Mouse (Mus musculus) heart, embryonic 15.5 days (tissue): ENCODE measurements around the gene Pcx. TPM values are rescaled to one million over a fixed set of nuclear protein-coding genes. Genes with fewer than 3 reads are reported as not detected.

ENCODE experiments used
- ATAC-seq: fragments of 200-750 bp; cut with Nextera tagmentation; replicated peaks from 2 replicates; pipeline ENCODE4 v1.8.0; 2017; ENCODE audit warnings: low read depth, moderate TSS enrichment; ENCODE audit not compliant: insufficient number of reproducible peaks, insufficient read depth, low FRiP score
- H3K27ac ChIP-seq: fragments of 300-500 bp; sonication (generic); 2 replicates; pipeline ENCODE4 v1.5.1; 2015; ENCODE audit warnings: mild to moderate bottlenecking, inconsistent platforms
- H3K27me3 ChIP-seq: fragments of 300-500 bp; sonication (generic); 2 replicates; pipeline ENCODE4 v1.6.1; 2015; ENCODE audit warnings: inconsistent platforms
- H3K36me3 ChIP-seq: fragments of 300-500 bp; sonication (generic); 2 replicates; pipeline ENCODE4 v1.6.1; 2015; ENCODE audit warnings: mild to moderate bottlenecking, inconsistent platforms
- H3K4me1 ChIP-seq: fragments of 300-500 bp; sonication (generic); replicated peaks from 2 replicates; pipeline ENCODE4 v1.6.1; 2015; ENCODE audit warnings: inconsistent platforms
- H3K4me2 ChIP-seq: fragments of 300-500 bp; sonication (generic); 2 replicates; pipeline ENCODE4 v1.6.1; 2015; ENCODE audit warnings: inconsistent platforms, mild to moderate bottlenecking, moderate library complexity
- H3K4me3 ChIP-seq: fragments of 300-500 bp; sonication (generic); 2 replicates; pipeline ENCODE4 v1.5.1; 2015; ENCODE audit warnings: mild to moderate bottlenecking, inconsistent platforms
- H3K9ac ChIP-seq: fragments of 300-500 bp; sonication (generic); 2 replicates; pipeline ENCODE4 v1.6.1; 2015; ENCODE audit warnings: mild to moderate bottlenecking, inconsistent platforms
- H3K9me3 ChIP-seq: fragments of 300-500 bp; sonication (generic); replicated peaks from 2 replicates; pipeline ENCODE4 v1.6.1; 2016; ENCODE audit warnings: inconsistent platforms
- WGBS: fragments of 180-500 bp; shearing (Covaris S2); methylation state at CpG from one replicate; pipeline ENCODE4 v1.1.7; 2015; ENCODE audit warnings: mixed read lengths; 5-methylcytosine and 5-hydroxymethylcytosine counted together
- polyA plus RNA-seq: library from polyadenylated mRNA; unstranded; fragments of >200 nt; fragmentation: Nextera tagmentation; extraction: Ambion mirVana; gene quantifications from 2 replicates; pipeline ENCODE4 v1.2.1, GENCODE M21; 2015

Gene Pcx
- polyA plus RNA-seq, 1 experiment from 2014 or later: 10.5 TPM

DNA sequence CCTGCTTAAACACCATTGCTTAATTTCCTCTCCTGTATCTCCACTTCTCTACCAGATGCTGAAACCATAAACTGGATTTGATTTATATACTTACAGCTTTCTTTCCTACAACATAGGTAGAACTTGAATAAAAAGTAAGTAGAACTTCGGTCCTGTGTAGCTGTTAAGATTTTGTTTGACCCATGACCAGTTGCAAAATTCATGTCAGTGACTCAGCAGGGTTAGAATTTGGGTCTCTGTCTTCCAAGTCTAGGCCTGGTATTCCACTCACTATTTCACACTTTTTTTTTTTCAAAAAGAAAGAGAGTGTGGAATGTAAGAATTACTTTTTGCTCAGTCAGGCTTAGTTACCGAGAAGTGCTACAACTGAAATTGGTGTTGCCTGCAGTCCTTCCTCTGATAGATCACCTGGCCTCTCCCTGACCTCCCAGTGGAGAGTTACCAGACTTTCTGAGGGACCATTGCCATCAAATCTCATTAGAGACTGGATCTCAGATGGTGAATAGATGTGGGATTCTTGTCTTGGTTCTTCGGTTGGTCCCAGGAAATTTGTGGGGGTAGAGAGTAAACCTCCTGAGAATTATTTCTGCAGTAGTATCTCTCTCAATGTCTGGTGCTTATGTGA, 11.3 kb downstream of the Pcx start:
- Histone ChIP-seq H3K36me3 (no peaks in the 10 kb centered on the region), H3K9ac (no peak overlapping the region), H3K4me3 (no peak overlapping the region), H3K4me2 (no peak overlapping the region), H3K9me3 (no peaks in the 10 kb centered on the region), H3K27me3 (no peaks in the 10 kb centered on the region), H3K4me1 (no peaks in the 10 kb centered on the region), H3K27ac (no peak overlapping the region)
- no peak for ATAC-seq
- 78% methylated on average over 3 of the region's 3 CpGs for WGBS

DNA sequence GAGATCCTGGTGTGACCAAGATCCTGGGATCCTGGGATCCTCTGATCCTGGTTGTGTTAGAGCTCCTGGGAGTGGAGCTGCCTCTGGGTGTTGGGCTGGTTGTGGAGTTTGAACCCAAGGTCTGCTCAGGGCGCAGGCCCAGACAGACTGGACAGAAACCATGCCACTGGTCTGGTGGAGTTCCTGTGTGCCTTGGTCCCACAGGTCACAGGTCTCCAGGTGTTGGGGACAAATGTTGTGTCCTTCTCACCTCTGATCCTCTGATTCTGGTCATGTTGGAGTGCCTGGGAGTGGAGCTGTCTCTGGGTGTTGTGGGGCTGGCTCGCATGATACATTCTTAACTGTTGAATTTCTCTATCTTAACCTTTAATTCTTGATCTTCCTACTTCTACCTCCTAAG, 24.4 kb downstream of the Pcx start:
- no peak for ATAC-seq
- Histone ChIP-seq H3K4me2 (no peak overlapping the region), H3K4me1 (no peaks in the 10 kb centered on the region), H3K27ac (no peak overlapping the region), H3K27me3 (no peaks in the 10 kb centered on the region), H3K4me3 (no peak overlapping the region), H3K9me3 (no peaks in the 10 kb centered on the region), H3K9ac (no peak overlapping the region), H3K36me3 (no peaks in the 10 kb centered on the region)
- WGBS: 87% methylated on average over 2 of the region's 2 CpGs

DNA sequence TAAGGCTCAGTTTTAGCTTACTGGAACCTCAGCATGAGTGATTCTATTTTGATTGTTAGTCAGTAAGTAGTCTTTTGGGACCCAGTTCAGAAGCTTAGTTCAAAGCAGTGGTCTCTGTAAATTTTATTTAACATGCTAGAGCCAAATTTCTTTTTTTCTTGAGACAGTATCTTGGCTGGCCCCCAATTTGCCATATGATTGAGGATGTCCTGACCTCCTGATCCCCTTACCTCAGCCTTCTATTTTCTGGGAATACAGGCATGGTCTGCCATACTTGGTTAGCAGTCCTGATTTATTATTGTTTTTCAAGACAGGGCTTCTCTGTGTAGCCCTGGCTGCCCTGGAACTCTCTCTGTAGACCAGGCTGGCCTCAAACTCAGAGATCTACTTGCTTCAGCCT, 25.6 kb downstream of the Pcx start:
- no peak for ATAC-seq

DNA sequence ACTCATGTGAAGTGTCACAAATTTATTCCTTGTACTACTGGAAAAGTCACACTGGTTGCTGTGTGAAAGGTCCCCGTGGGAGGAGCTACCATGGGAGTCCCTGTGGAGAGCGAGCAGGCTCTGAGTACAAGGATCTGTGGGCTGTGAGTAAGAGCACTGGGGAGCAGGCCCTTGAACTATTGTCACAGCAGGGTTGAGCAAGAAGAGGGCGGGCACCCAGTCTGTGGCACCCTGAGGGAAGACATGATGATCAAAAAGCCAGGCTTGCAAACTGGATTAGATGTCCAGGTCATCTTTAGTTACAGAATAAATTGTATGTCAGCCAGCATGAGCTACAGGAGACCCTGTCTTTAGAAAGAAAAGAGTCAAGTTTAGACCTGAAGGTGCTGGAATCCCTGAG, 26.3 kb downstream of the Pcx start:
- Histone ChIP-seq H3K4me3 (no peak overlapping the region), H3K9me3 (no peaks in the 10 kb centered on the region), H3K36me3 (no peaks in the 10 kb centered on the region), H3K27me3 (no peaks in the 10 kb centered on the region), H3K4me1 (no peaks in the 10 kb centered on the region), H3K27ac (no peak overlapping the region), H3K4me2 (no peak overlapping the region), H3K9ac (no peak overlapping the region)
- no peak for ATAC-seq
- WGBS: 68% methylated on average over 3 of the region's 3 CpGs

More for the DNA sequence above, 25.6 kb downstream of the Pcx start:
- no peaks in the 10 kb centered on the region for H3K36me3 ChIP-seq
- no peak overlapping the region for H3K27ac ChIP-seq
- no peaks in the 10 kb centered on the region for H3K27me3 ChIP-seq
- no peak overlapping the region for H3K4me3 ChIP-seq
- no peak overlapping the region for H3K9ac ChIP-seq
- no peaks in the 10 kb centered on the region for H3K4me1 ChIP-seq
- H3K9me3 ChIP-seq: no peaks in the 10 kb centered on the region
- H3K4me2 ChIP-seq: no peak overlapping the region

DNA sequence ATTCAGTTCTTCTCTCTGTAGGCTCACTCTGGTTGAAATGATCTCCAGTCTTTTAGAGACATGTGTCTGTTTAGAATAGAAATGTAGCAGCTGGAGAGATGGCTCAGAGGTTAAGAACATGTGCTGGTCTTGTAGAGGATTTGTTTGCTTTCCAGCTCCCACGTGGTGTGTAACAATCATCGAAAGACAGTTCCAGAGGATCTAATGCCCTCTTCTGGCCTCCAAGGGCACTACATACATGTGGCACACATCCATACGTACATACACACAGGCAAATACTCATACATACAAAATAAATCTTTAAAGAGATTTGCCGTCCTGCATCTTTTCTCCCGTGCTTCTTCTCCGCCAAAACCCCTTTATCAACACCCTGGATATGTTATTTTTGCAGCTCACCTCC, 30.0 kb downstream of the Pcx start:
- Histone ChIP-seq H3K4me1 (no peaks in the 10 kb centered on the region), H3K4me3 (no peak overlapping the region), H3K9me3 (no peaks in the 10 kb centered on the region), H3K27ac (no peak overlapping the region), H3K9ac (no peak overlapping the region), H3K27me3 (no peaks in the 10 kb centered on the region), H3K4me2 (no peak overlapping the region), H3K36me3 (no peaks in the 10 kb centered on the region)
- no peak for ATAC-seq
- WGBS: 86% methylated on average over 6 of the region's 6 CpGs

DNA sequence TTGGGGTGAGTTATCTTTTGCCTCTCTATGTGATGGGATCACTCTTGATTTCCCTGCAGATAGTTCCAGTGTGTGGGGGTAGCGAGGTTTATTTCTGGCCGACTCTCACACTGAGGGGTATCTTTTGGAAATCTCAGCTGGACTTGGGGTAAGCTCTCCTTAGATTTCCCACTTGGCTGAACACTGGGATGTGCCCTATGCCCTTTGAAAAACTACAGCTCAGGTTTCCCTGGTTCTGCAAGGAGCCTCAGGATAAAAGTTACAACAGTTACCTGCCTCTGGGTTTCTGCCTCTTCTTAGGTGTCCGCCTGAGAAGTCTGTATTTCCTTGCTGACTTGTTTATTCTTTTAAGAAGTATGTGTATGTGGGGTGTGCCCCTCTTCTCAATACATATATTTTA, 30.7 kb downstream of the Pcx start:
- no peak for ATAC-seq
- H3K9me3 ChIP-seq: no peaks in the 10 kb centered on the region
- H3K4me3 ChIP-seq: no peak overlapping the region
- WGBS: 79% methylated on average over 3 of the region's 3 CpGs
- H3K27me3 ChIP-seq: no peaks in the 10 kb centered on the region
- no peak overlapping the region for H3K4me2 ChIP-seq
- no peaks in the 10 kb centered on the region for H3K36me3 ChIP-seq
- H3K9ac ChIP-seq: no peak overlapping the region
- no peak overlapping the region for H3K27ac ChIP-seq
- no peaks in the 10 kb centered on the region for H3K4me1 ChIP-seq

DNA sequence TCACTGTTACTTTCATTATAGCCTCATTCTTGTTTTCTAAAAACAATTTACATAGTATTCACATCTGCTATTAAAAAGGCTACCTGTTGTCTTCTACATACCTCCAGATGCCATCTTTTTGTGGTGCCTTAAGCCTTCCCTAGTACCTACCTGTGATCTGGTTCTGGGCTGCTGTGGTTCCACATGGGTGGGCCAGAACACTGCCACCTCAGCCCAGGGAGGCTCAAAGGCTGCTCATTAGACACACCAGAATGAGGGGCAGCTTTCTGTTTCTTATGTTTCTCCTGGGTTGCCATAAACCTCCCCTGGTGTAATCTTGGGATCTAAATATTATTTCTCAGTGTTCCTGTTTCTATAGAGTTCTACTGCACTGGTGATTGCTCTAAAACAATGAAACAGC, 31.8 kb downstream of the Pcx start:
- Histone ChIP-seq H3K27ac (no peak overlapping the region), H3K9ac (no peak overlapping the region), H3K4me3 (no peak overlapping the region), H3K4me2 (no peak overlapping the region), H3K36me3 (no peaks in the 10 kb centered on the region), H3K9me3 (no peaks in the 10 kb centered on the region), H3K4me1 (no peaks in the 10 kb centered on the region), H3K27me3 (no peaks in the 10 kb centered on the region)
- ATAC-seq: no peak

DNA sequence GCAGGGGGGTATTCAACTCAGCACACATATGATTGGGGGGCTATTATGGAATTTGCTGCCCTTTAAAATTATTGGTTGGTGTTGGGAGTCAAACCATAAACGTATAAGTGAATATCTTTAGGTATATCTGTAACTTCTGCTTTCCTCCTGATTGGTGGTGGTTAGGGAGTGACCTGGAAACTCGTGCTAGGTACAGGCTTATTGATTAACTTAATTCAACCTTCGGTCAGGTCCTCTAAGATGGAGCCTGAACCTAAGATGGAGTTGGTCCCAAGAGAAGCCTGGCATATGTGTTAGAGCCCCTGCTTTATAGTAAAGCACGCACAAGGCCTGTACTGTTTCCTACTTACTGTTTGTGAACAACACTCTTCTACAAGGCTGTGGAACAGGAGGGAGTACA, 34.8 kb downstream of the Pcx start:
- WGBS: 76% methylated on average over 4 of the region's 4 CpGs
- H3K27me3 ChIP-seq: no peaks in the 10 kb centered on the region
- H3K9ac ChIP-seq: no peak overlapping the region
- H3K4me3 ChIP-seq: no peak overlapping the region
- peaks cover 4% of the 10 kb centered on the region; the same call in 1 of the 2 replicates for H3K4me1 ChIP-seq
- ATAC-seq: no peak
- no peaks in the 10 kb centered on the region for H3K36me3 ChIP-seq
- no peak overlapping the region for H3K27ac ChIP-seq
- no peak overlapping the region for H3K4me2 ChIP-seq
- H3K9me3 ChIP-seq: no peaks in the 10 kb centered on the region

DNA sequence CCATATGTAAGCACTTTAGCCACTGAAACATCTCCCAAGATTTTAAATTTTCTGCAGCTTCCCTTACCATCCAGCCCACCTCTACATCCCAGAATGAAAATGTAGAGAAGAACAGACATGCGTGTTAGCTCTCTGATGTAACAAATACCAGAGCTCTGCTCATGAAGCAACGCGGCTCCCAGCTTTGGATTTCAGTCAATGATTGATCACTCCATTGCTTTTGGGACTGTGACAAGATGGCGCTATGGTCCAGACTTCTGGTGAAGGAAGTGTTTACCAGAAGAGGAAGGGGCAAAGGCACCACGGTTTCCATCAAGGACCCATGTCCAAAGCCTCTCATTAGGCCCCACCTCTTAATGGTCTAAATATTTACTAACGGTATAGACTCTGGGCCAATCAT, 35.6 kb downstream of the Pcx start:
- no peak overlapping the region for H3K27ac ChIP-seq
- H3K27me3 ChIP-seq: no peaks in the 10 kb centered on the region
- H3K4me2 ChIP-seq: no peak overlapping the region
- peaks cover 4% of the 10 kb centered on the region; the same call in 1 of the 2 replicates for H3K4me1 ChIP-seq
- WGBS: 87% methylated on average over 6 of the region's 6 CpGs
- H3K4me3 ChIP-seq: no peak overlapping the region
- no peak overlapping the region for H3K9ac ChIP-seq
- no peaks in the 10 kb centered on the region for H3K36me3 ChIP-seq
- no peak for ATAC-seq
- H3K9me3 ChIP-seq: no peaks in the 10 kb centered on the region

DNA sequence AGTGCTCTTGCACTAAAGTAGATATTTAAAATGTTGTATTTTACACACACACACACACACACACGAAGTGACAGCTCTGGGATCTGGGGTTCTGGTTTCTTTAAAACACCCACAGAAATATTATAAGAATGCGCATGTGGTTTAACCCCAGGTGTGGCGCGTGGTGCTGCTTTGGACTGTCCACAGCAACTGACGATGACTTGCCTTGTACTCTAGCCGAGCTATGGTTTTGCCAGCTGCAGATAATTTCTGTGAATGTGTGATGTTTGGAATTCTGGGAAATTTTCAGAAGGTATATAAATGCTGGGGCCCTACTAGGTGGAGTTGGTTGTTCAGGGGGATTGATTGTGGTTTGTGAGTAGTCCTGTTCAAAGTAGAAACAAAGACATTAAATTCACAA, 37.5 kb downstream of the Pcx start:
- Histone ChIP-seq H3K9me3 (no peaks in the 10 kb centered on the region), H3K4me3 (no peak overlapping the region), H3K36me3 (no peaks in the 10 kb centered on the region), H3K9ac (no peak overlapping the region), H3K4me1 (peaks cover 4% of the 10 kb centered on the region; the same call in 1 of the 2 replicates), H3K27ac (no peak overlapping the region), H3K27me3 (no peaks in the 10 kb centered on the region), H3K4me2 (no peak overlapping the region)
- no peak for ATAC-seq
- WGBS: 72% methylated on average over 6 of the region's 6 CpGs

DNA sequence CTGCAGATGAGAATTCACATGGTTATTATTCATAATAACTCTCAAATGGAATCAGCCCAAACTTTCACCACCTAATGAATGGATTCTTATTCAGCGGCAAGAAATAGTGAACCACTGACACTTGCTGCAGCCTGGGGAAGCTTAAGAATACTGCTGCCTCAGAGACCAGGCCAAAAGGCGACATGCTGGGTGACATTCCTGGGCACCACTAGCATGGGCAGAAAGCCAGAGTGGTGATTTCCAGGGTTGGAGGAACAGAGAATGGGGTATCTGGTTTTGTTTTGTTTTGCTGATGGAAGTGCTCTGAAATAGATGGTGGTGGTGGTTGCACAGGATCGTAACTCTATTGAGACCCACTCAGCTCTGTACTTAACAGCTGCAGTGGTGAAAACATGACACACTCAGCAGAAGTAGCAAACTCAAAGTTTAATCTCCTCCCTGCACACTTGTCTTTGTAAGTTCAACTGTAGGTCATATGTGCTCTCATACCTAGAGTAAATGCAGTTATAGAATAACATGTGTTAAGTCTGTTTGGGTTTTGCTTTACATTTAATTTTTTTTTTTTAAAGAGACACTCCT, 38.1 kb downstream of the Pcx start:
- no peak for ATAC-seq
- H3K9ac ChIP-seq: no peak overlapping the region
- H3K4me1 ChIP-seq: peaks cover 4% of the 10 kb centered on the region; the same call in 1 of the 2 replicates
- no peak overlapping the region for H3K4me3 ChIP-seq
- WGBS: 44% methylated on average over 3 of the region's 3 CpGs
- no peaks in the 10 kb centered on the region for H3K9me3 ChIP-seq
- no peak overlapping the region for H3K27ac ChIP-seq
- H3K36me3 ChIP-seq: no peaks in the 10 kb centered on the region
- H3K27me3 ChIP-seq: no peaks in the 10 kb centered on the region
- H3K4me2 ChIP-seq: no peak overlapping the region

DNA sequence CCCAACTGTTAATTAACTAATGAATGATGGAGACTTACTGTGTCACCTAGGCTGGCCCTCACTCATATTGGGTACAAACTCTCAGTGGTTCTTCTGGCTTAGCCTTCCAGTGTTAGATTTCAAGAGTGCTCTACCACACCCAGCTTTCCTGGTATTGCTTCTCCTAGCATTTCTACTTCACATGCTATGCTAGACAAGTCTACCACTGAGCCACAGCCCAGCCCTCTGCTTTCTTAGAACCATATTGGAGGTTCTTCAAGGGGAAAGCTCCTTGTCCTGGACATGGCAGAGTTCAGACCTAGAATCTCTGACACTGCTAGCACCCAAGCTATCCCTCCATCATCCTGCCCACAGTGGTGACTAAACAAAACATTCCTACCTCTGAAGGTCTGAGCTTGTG, 44.0 kb downstream of the Pcx start:
- Histone ChIP-seq H3K9me3 (no peaks in the 10 kb centered on the region), H3K4me2 (no peak overlapping the region), H3K36me3 (no peaks in the 10 kb centered on the region), H3K9ac (no peak overlapping the region), H3K4me3 (no peak overlapping the region), H3K4me1 (peaks cover 15% of the 10 kb centered on the region), H3K27ac (no peak overlapping the region), H3K27me3 (no peaks in the 10 kb centered on the region; the same call in 1 of the 2 replicates)
- ATAC-seq: no peak
